28 mouse cellular contexts compared by ENCODE assay signal in the genomic region with DNA sequence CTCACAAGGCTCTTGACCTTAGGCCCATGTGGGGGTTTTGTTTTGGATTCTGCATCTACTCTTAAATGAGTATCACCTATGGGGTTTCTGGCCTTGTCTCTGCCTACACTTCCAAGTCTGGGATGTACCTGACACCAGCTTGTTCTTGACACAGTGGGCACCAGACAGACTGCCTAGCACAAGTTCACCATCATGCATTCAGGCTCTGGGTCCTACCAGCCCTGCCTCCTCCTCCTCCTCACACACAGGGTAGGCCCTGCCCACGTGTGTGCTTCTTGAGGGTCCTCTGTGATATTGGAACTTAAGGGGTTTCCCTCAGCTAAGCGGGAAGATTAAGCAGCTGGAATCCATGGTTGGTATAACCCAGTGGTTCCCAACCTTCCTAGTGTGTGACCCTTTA. TPM values are rescaled to one million over a fixed set of nuclear protein-coding genes. Genes with fewer than 3 reads are reported as not detected.
DNase-seq lines count a peak whose midpoint lies in the region; ATAC-seq and TF ChIP-seq lines count a peak whose summit lies in the region.
"Had no signal": no experiment of that assay in that cellular context is flagged by ENCODE, and none has a peak within 500 bp of the region (broad histone marks: within the 10 kb centered on the region; RNA-seq: fewer than 3 reads in every experiment).

No protein-coding gene starts in this region.

- H3K36me3 ChIP-seq in liver, embryonic 12.5 days: peaks cover 96% of the 10 kb centered on the region
- peaks cover 47% of the 10 kb centered on the region for H3K36me3 ChIP-seq in liver, embryonic 16.5 days (ENCODE audit: control insufficient read depth, insufficient read depth)

- no peak overlapping the region for H3K9ac ChIP-seq in liver, embryonic 12.5 days
- H3K9ac ChIP-seq in liver, embryonic 16.5 days (ENCODE audit: low read depth, low read length): no peak overlapping the region; the same call in 1 of the 2 replicates
- H3K9ac ChIP-seq: forebrain, embryonic 13.5 days; heart, embryonic 12.5 days; heart, embryonic 15.5 days; hindbrain, embryonic 13.5 days had no signal

- no peak overlapping the region for H3K4me3 ChIP-seq in gastrocnemius, adult 2 months
- H3K4me3 ChIP-seq in liver, embryonic 12.5 days: no peak overlapping the region
- no peak overlapping the region for H3K4me3 ChIP-seq in liver, embryonic 16.5 days (ENCODE audit: low read depth, low read length)
- H3K4me3 ChIP-seq: forebrain, embryonic 10.5 days; forebrain, embryonic 13.5 days; heart, embryonic 12.5 days; heart, embryonic 15.5 days; hindbrain, embryonic 10.5 days; hindbrain, embryonic 13.5 days had no signal

- 62% methylated on average over 2 of the region's 2 CpGs for WGBS in liver, embryonic 12.5 days (ENCODE audit: insufficient replicate concordance)
- 78% methylated on average over 2 of the region's 2 CpGs for WGBS in liver, embryonic 16.5 days (ENCODE audit: insufficient replicate concordance)

- intact Hi-C loops in gastrocnemius, adult 2 months (cut with DNase I): no loop called here

- H3K9me3 ChIP-seq in liver, embryonic 12.5 days (replicated peaks): no peaks in the 10 kb centered on the region
- H3K9me3 ChIP-seq in liver, embryonic 16.5 days (replicated peaks; ENCODE audit: control insufficient read depth, low read length): no peaks in the 10 kb centered on the region
- H3K9me3 ChIP-seq: forebrain, embryonic 10.5 days; forebrain, embryonic 13.5 days; heart, embryonic 12.5 days; heart, embryonic 15.5 days; hindbrain, embryonic 10.5 days; hindbrain, embryonic 13.5 days had no signal

- TF ChIP-seq CTCF in gastrocnemius, adult 2 months (IDR thresholded peaks at IDR 0.05): no peak

- H3K4me2 ChIP-seq in liver, embryonic 12.5 days: no peak overlapping the region
- H3K4me2 ChIP-seq in liver, embryonic 16.5 days (ENCODE audit: low read depth, low read length): no peak overlapping the region
- H3K4me2 ChIP-seq: forebrain, embryonic 13.5 days; heart, embryonic 12.5 days; heart, embryonic 15.5 days; hindbrain, embryonic 13.5 days had no signal

- DNase-seq in gastrocnemius, adult 2 months: peak; percentile 12
- DNase-seq in gastrocnemius, adult 8-10 months (ENCODE audit: low spot score in 2 of 2): no peak
- DNase-seq in liver: no peak
- no peak for DNase-seq in spleen, postnatal 10 days (ENCODE audit: low spot score in 2 of 2)
- DNase-seq: adrenal gland, adult 8-10 months; adrenal gland, postnatal 25 days; cerebellum, adult 9-10 months; cerebellum, postnatal 14 days; gastrocnemius, postnatal 25 days; heart, adult 18-20 months; heart, postnatal 10 days; heart, postnatal 36 days had no signal

- H3K4me1 ChIP-seq in liver, embryonic 12.5 days: peaks cover 42% of the 10 kb centered on the region
- peaks cover 28% of the 10 kb centered on the region for H3K4me1 ChIP-seq in liver, embryonic 16.5 days (ENCODE audit: control insufficient read depth, low read depth, low read length)
- H3K4me1 ChIP-seq: forebrain, embryonic 10.5 days; forebrain, embryonic 13.5 days; heart, embryonic 15.5 days; hindbrain, embryonic 10.5 days; hindbrain, embryonic 13.5 days had no signal

- no peak overlapping the region for H3K27ac ChIP-seq in gastrocnemius, adult 2 months
- peak overlapping the region; percentile 89 for H3K27ac ChIP-seq in liver, embryonic 12.5 days
- peak overlapping the region; percentile 46 for H3K27ac ChIP-seq in liver, embryonic 16.5 days (ENCODE audit: low read length)
- H3K27ac ChIP-seq: forebrain, embryonic 10.5 days; forebrain, embryonic 13.5 days; heart, embryonic 15.5 days; hindbrain, embryonic 10.5 days; hindbrain, embryonic 13.5 days had no signal

- ATAC-seq in liver, embryonic 12.5 days: no peak
- no peak for ATAC-seq in liver, embryonic 16.5 days (ENCODE audit: low read depth)
- ATAC-seq: activated CD4-positive, CD25-positive, alpha-beta regulatory T cell, adult 4 months; forebrain, embryonic 13.5 days; forebrain, embryonic 16.5 days; hindbrain, embryonic 16.5 days had no signal

- no peaks in the 10 kb centered on the region for H3K27me3 ChIP-seq in liver, embryonic 12.5 days (replicated peaks)
- no peaks in the 10 kb centered on the region for H3K27me3 ChIP-seq in liver, embryonic 16.5 days (ENCODE audit: control insufficient read depth, insufficient read depth, low read depth, low read length)
- H3K27me3 ChIP-seq: forebrain, embryonic 13.5 days; heart, embryonic 12.5 days; heart, embryonic 15.5 days; hindbrain, embryonic 13.5 days had no signal

RNA-seq across cellular contexts. Expression of gene Sbf1, which starts 31.0 kb away (rescaled TPM):
- 10 to 100 TPM; 55.1 to 70.5 TPM for total RNA-seq in gastrocnemius, adult 2 months (2021)
- total RNA-seq in gastrocnemius, adult 8-10 months (2022): 100 to 1,000 TPM in 1 of 4 experiments, 10 to 100 TPM in 3; 64.8 to 105 (median 72.5) TPM
- 32.5 and 34.1 TPM in 2 replicates for polyA plus RNA-seq in liver, embryonic 12.5 days (2016; fragmentation: Nextera tagmentation; extraction: Ambion mirVana)
- 20.7 and 23.1 TPM in 2 replicates for polyA plus RNA-seq in liver, embryonic 16.5 days (2015; fragmentation: Nextera tagmentation; extraction: Ambion mirVana)

RNA-seq across cellular contexts. Expression of gene Adm2, which starts 38.4 kb away (rescaled TPM):
- not detected for total RNA-seq in gastrocnemius, adult 2 months (2021)
- not detected for total RNA-seq in gastrocnemius, adult 8-10 months (2022)
- polyA plus RNA-seq in liver, embryonic 12.5 days (2016; fragmentation: Nextera tagmentation; extraction: Ambion mirVana): 3.3 TPM in 2 replicates
- 1.9 and 2.6 TPM in 2 replicates for polyA plus RNA-seq in liver, embryonic 16.5 days (2015; fragmentation: Nextera tagmentation; extraction: Ambion mirVana)
- total RNA-seq: adrenal gland, adult 8-10 months; adrenal gland, postnatal 25 days; gastrocnemius, adult 18-20 months; gastrocnemius, postnatal 25 days; heart, adult 18-20 months; heart, postnatal 10 days; heart, postnatal 36 days had no signal
- polyA plus RNA-seq: activated CD4-positive, CD25-positive, alpha-beta regulatory T cell, adult 4 months; brain, embryonic 14.5 days; embryonic facial prominence, embryonic 11.5 days; forebrain, embryonic 13.5 days; forebrain, embryonic 16.5 days; hindbrain, embryonic 13.5 days; hindbrain, embryonic 16.5 days had no signal

RNA-seq across cellular contexts. Expression of gene Miox, which starts 50.1 kb away (rescaled TPM):
- total RNA-seq in gastrocnemius, adult 2 months (2021): not detected
- not detected for total RNA-seq in gastrocnemius, adult 8-10 months (2022)
- polyA plus RNA-seq in liver, embryonic 12.5 days (2016; fragmentation: Nextera tagmentation; extraction: Ambion mirVana): 2.4 and 3.7 TPM in 2 replicates
- polyA plus RNA-seq in liver, embryonic 16.5 days (2015; fragmentation: Nextera tagmentation; extraction: Ambion mirVana): 8.6 and 8.9 TPM in 2 replicates
- total RNA-seq: adrenal gland, postnatal 25 days; gastrocnemius, postnatal 25 days; heart, adult 18-20 months; heart, postnatal 10 days; heart, postnatal 36 days had no signal
- polyA plus RNA-seq: activated CD4-positive, CD25-positive, alpha-beta regulatory T cell, adult 4 months; brain, embryonic 14.5 days; embryonic facial prominence, embryonic 11.5 days; embryonic facial prominence, embryonic 14.5 days; forebrain, embryonic 10.5 days; forebrain, embryonic 13.5 days; forebrain, embryonic 16.5 days; gonadal fat pad, adult 2 months; heart, embryonic 12.5 days; hindbrain, embryonic 10.5 days; hindbrain, embryonic 13.5 days; hindbrain, embryonic 16.5 days had no signal
